Mouse (Mus musculus) testis, postnatal 10 days (tissue): Measurements from ENCODE around the gene Selenon.

ENCODE experiments used
- DNase-seq: peaks from one replicate; pipeline ENCODE4 v3.0.0; 2021; ENCODE audit warnings: low spot score

Selenon gene

GRCm38 (mm10) chr4:134546814-134547705, 4.9 kb downstream of the Selenon start:
- DNase-seq: no peak

DNA sequence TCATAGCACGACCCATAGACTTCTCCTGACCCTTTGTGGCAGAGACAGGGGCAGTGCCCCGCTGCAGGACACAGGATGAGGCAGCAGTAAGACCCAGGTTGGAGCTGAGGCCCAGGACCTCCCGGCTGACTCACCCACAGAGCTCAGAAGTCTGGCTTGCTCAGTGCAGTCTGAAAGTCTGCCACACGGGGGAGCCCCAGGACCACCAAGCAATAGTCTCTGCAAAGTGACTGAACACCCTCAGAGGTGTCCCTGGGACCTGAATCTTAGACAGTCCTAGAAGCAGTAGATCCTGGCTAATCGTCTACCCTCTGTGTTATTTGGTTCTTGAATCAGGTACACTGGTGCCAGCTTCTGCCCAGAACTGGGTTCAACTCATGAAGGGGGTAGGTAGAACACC, 8.7 kb downstream of the Selenon start:
- DNase-seq: peak; percentile 97

DNA sequence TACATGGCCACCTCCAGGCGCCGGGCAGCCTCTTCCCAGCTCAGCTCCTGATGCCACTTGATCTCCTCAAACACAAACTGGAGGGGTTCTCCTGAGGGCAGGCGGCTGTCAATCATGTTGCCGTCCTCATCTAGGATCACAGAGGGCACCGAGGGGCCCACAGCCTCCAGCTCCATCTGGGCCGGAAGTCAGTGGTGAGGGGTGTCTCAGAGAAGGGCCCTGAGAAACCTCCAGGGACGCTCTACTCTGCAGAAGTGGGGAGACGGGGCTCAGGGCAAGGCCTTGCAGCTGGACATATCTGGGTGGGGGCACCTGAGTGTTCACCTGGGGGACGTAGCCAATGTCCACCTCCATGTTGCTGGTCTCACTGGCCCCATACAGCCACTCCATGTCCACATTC, 9.2 kb downstream of the Selenon start:
- no peak for DNase-seq

- no peak for DNase-seq
Measured at GRCm38 (mm10) chr4:134538997-134539580, 12.9 kb downstream of the Selenon start.

- DNase-seq: no peak
Measured at GRCm38 (mm10) chr4:134535787-134536151, 16.2 kb downstream of the Selenon start.

- DNase-seq: peak; percentile 98
Measured at GRCm38 (mm10) chr4:134534932-134535786, 16.8 kb downstream of the Selenon start, which contains the start of gene Mtfr1l. TSS of gene Mtfr1l (minus strand) at chr4:134535387.

DNA sequence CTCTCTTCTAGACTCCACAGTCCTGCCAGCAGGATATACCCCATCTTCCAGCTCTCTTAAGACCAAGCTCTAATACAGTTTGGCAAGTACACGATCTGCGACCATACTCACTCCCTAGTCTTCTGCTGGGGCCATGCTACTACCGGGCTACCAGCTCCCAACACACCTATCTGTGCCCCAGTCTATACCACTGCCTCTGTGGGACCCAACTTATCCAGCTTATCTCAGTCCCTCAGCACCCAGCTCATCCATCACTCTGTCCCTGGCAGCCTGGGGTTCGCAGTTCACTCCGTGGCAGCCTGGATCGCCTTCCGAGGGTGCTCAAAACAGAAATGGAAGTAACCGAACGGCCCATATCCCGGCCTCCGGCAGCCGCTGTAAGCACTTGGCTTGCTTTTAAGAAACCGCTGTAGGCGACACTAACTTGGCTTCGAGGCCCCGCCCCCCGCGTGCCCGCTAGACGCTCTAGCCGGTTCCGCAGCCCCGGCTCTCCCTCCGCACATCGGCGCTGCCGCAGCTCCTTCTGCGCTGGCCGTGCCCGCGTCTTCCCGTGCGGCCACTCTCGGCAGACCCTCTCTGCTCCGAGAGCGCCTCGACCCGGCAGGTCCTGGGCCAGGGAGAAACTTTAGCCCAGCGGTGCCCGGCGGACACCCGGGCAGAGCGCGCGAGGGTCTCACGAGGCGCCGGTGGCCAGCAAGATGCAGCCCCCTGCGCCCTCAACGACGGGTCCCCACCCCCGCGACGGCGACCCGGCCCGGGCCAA, 17.7 kb downstream of the Selenon start:
- DNase-seq: peak; percentile 87

GRCm38 (mm10) chr4:134533421-134533820, 18.5 kb downstream of the Selenon start:
- no peak for DNase-seq

- DNase-seq: no peak
Measured at GRCm38 (mm10) chr4:134532928-134533327, 19.0 kb downstream of the Selenon start.

DNA sequence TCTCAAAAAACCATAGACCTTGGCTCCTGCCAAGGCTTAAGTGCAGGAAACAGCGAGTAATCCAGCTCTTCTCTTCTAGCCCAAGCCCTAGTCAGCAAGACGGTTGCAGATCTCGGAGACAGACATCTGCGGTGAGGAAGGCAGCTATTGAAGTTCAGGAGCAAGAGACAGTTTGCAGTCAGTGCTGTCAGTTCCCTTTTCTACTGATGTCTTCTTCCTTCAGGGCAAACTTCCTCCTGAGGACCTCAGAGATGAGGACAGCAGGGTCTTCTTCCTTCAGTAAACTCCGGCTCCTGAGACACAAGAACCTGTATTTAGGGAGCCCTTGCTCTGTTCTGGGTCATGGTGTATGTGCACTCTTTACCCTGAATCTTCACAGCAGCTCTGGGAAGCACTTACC, 25.7 kb downstream of the Selenon start:
- DNase-seq: no peak

GRCm38 (mm10) chr4:134525806-134526205, 26.2 kb downstream of the Selenon start:
- no peak for DNase-seq

DNA sequence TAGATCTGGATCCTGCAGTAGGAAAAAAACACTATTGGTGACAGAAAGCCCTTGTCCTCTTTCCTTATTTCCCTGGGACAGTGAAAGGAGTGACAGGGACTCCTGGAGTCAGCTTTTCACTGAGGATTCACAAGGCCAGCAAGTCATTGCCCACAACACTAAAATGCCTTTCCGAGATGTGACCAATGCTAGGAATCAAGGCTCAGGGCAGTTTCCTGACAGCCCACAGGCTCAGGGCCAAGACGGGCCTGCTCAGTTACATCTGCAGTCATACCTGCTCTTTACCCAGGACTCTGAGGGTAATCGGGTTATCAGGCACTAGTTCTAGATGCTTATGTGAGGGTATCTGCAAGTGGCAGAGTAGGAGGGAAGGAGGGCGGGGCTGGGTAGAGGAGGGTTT, 28.5 kb downstream of the Selenon start:
- DNase-seq: no peak

DNA sequence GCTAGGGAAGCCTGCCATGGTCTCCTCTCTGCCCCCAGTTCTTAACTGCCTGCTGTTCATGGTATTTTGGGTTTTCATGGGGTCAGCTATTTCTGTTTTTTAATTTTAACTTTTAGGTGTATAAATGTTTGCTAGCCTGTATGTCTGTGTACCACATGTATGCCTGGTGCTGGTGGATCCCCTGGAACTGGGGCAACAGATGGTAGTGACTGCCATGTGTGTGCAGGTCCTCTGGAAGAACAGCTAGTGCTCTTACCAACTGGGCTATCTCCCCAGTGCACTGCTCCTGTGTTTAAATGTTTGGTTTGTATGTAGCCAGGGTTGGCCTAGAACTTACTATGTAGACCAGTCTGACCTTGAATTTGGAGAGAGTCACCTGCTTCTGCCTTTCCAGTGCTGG, 32.7 kb downstream of the Selenon start:
- no peak for DNase-seq

GRCm38 (mm10) chr4:134518541-134518940, 33.4 kb downstream of the Selenon start:
- DNase-seq: no peak

DNA sequence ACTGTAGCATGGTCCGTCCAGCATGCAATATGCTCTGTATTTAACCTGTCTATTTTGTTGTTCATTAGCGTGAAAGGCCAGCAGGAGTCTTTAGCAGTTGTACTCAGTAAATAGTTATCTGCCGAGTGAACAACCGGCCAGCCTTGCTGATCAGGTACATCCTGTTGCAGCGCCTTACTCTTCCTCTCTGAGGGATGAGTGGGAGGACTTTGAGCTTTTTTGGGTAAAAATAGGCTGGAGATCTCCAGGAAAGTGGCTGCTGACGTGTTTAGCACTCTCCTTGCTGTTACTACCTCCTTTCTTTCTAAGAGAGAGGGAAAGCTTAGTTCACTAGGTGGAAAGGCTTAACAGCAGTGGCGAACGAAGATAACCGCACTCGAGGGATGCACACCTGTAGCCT, 34.2 kb downstream of the Selenon start:
- DNase-seq: no peak

GRCm38 (mm10) chr4:134516981-134517380, 35.0 kb downstream of the Selenon start:
- no peak for DNase-seq

GRCm38 (mm10) chr4:134515614-134516013, 36.4 kb downstream of the Selenon start:
- DNase-seq: no peak

DNA sequence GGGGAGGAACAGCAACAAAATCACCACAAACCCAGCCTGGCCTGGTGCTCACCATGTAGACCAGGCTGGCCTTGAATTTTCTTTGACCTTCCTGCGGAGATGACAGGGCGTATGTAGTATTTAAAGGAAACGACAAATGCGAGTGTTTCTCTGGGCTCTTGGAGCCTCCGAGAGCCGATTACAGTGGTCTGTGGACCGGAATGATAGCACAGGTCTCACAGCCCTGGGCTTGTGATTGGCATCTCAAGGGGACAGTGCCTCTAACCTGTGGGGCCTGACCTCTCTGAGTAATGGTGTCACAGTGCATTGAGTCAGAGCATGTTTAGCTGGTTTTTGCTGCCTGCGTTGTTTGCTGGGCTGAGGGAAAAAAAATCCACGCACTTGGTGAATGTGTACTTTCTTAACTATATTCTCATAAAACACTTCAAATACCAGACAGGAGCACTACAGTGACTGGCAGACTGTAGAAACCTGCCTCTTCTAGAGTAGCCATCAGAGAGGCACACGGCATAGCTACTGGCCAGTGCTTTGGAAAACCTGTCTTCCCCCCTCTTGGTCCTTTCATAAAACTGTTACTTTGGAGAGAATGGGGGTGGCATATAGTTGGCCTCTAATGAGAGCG, 37.5 kb downstream of the Selenon start:
- DNase-seq: no peak

DNA sequence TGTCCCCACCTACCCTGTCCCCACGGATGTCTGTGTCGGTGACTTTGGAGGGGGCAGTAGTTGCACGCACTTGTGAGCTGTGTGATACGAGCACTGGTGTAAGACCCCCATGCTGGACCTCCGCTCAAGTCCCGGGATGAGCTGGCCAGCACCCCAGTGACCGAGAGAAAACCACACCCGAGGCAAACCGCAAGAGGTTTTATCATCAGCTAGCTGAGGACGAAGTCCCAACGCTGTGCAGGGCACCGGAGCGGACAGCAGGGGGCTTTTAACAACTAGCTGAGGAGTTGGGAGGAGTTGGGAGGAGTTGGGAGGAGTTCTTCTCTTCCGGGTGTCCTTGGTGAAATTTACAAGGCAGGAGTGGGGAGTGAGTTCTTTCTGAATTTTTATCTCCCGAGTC, 39.2 kb downstream of the Selenon start:
- DNase-seq: peak; percentile 90

GRCm38 (mm10) chr4:134511730-134512129, 40.2 kb downstream of the Selenon start:
- DNase-seq: no peak

GRCm38 (mm10) chr4:134510845-134511411, 41.0 kb downstream of the Selenon start, which contains the start of gene Aunip:
TSS of gene Aunip (plus strand) at chr4:134510999.
- peak; percentile 99 for DNase-seq
